Mouse (Mus musculus) adrenal gland, adult (tissue): ENCODE measurements around the gene Nudt4.
"Not testable (repeated sequence)": the region's sequence is repeated elsewhere in the genome, so short reads cannot be mapped to it uniquely, and the experiment has no call there.

Experiments used
- DNase-seq, 2 experiments: peaks; one replicate each; pipeline ENCODE4 v3.0.0; 2022 to 2023; ENCODE audit warnings: low spot score in 1 of 2; ENCODE audit not compliant: inconsistent age in 2 of 2

Nudt4 gene

GRCm38 (mm10) chr10:95568016-95568415 is 4.1 kb upstream of the Nudt4 start:
- no peak for DNase-seq

- DNase-seq = no peak
Measured at GRCm38 (mm10) chr10:95567550-95567949, 3.6 kb upstream of the Nudt4 start.

- DNase-seq = no peak
Measured at GRCm38 (mm10) chr10:95566786-95567185, 2.8 kb upstream of the Nudt4 start.

- DNase-seq = peak in 1 of 2 experiments; percentile 37
Measured at GRCm38 (mm10) chr10:95565156-95565854, 1.4 kb upstream of the Nudt4 start.

GRCm38 (mm10) chr10:95562859-95563841 is 796 bp downstream of the Nudt4 start:
- peak; percentile 81 to 92 for DNase-seq

GRCm38 (mm10) chr10:95562395-95562794 is 1.6 kb downstream of the Nudt4 start:
- peak in 1 of 2 experiments; percentile 72 for DNase-seq

- DNase-seq = peak in 1 of 2 experiments; percentile 48
Measured at GRCm38 (mm10) chr10:95561616-95562015, 2.3 kb downstream of the Nudt4 start.

GRCm38 (mm10) chr10:95560394-95560983 is 3.5 kb downstream of the Nudt4 start:
- DNase-seq = peak in 1 of 2 experiments; percentile 21

GRCm38 (mm10) chr10:95559426-95559825 is 4.5 kb downstream of the Nudt4 start:
- DNase-seq = peak in 1 of 2 experiments; percentile 13

GRCm38 (mm10) chr10:95557337-95557828 is 6.6 kb downstream of the Nudt4 start:
- DNase-seq = peak in 1 of 2 experiments; percentile 75

- peak in 1 of 2 experiments; percentile 49 for DNase-seq
Measured at GRCm38 (mm10) chr10:95555866-95556265, 8.1 kb downstream of the Nudt4 start.

- no peak for DNase-seq
Measured at GRCm38 (mm10) chr10:95552326-95552725, 11.6 kb downstream of the Nudt4 start.

GRCm38 (mm10) chr10:95551752-95552151 is 12.2 kb downstream of the Nudt4 start:
- no peak for DNase-seq

GRCm38 (mm10) chr10:95550506-95550905 is 13.4 kb downstream of the Nudt4 start:
- DNase-seq = peak in 1 of 2 experiments; percentile 64

GRCm38 (mm10) chr10:95549080-95549479 is 14.9 kb downstream of the Nudt4 start:
- DNase-seq = not testable (repeated sequence)

- DNase-seq = no peak
Measured at GRCm38 (mm10) chr10:95548154-95548826, 15.7 kb downstream of the Nudt4 start.

GRCm38 (mm10) chr10:95546178-95546577 is 17.8 kb downstream of the Nudt4 start:
- DNase-seq = no peak

GRCm38 (mm10) chr10:95545051-95545450 is 18.9 kb downstream of the Nudt4 start:
- DNase-seq = no peak

- no peak for DNase-seq
Measured at GRCm38 (mm10) chr10:95544651-95545050, 19.3 kb downstream of the Nudt4 start.

- no peak for DNase-seq
Measured at GRCm38 (mm10) chr10:95544004-95544403, 19.9 kb downstream of the Nudt4 start.

- no peak for DNase-seq
Measured at GRCm38 (mm10) chr10:95543377-95543776, 20.6 kb downstream of the Nudt4 start.
